Mouse (Mus musculus): ENCODE results near the gene Scgb1b27. TPM values are rescaled to one million over a fixed set of nuclear protein-coding genes. Genes with fewer than 3 reads are reported as not detected.

Gene Scgb1b27
- total RNA-seq (2023): not detected

DNA sequence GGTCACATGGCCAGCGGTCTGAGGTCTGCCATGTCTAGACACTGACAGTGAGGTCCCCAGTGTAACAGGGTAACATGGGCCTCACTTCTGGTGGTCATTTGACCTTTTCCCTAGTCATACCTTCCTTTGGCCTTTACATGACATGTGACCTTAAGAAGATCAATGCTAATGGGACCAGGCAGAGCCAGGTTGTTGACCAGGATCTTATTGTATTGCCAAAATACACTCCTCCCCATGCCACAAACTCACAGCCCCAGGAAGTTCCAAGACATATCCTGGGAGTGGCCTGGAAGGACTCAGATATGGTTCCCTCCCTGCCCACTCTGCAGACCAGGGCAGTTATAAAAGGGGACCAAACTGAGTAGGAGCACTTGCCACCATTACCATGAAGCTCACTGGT is at the start of gene Scgb1b27:
Gene Scgb1b27, plus strand, starts transcription at position 301 of the 400 bp plus-strand sequence.

GRCm38 (mm10) chr7:34013842-34014241 is 7.4 kb upstream of the Scgb1b27 start, which contains the start of gene Scgb2b27:
Scgb2b27 (minus strand) TSS chr7:34013942.

Other genes with a start within 250 kb of the Scgb1b27 start
- gene Scgb2b26, start 76.4 kb upstream of the Scgb1b27 start, total RNA-seq (2023): not detected
- gene Scgb2b27, start 7.5 kb upstream of the Scgb1b27 start, total RNA-seq (2023): not detected
- gene Scgb1b30, start 73.9 kb downstream of the Scgb1b27 start, total RNA-seq (2023): not detected
- gene Wtip, start 111.8 kb downstream of the Scgb1b27 start, total RNA-seq (2023): not detected
- 76.4 TPM for gene Uba2, start 148.1 kb downstream of the Scgb1b27 start, total RNA-seq (2023)
- gene Pdcd2l, start 175.2 kb downstream of the Scgb1b27 start, total RNA-seq (2023): 27.7 TPM
- 268 TPM for gene Gpi1, start 208.9 kb downstream of the Scgb1b27 start, total RNA-seq (2023)
- not detected for gene Gm6096, start 229.6 kb downstream of the Scgb1b27 start, total RNA-seq (2023)

All from CD4-positive naive resting alpha-beta T cell, adult 57 days (primary cell).